ENCODE assay signal across 21 mouse cellular contexts in genomic region chr11:83383532-83383887, GRCm38 (mm10). TPM values are rescaled to one million over a fixed set of nuclear protein-coding genes. Genes with fewer than 3 reads are reported as not detected.
"Had no signal": no experiment of that assay in that cellular context is flagged by ENCODE, and none has a peak within 500 bp of the region (broad histone marks: within the 10 kb centered on the region; RNA-seq: fewer than 3 reads in every experiment).

No protein-coding gene starts in this region.

- H3K27me3 ChIP-seq: limb, embryonic 15.5 days; liver, embryonic 12.5 days; midbrain, embryonic 15.5 days had no signal

- H3K9ac ChIP-seq: limb, embryonic 15.5 days; liver, embryonic 12.5 days; lung, embryonic 14.5 days; midbrain, embryonic 15.5 days had no signal

- H3K4me2 ChIP-seq: limb, embryonic 15.5 days; liver, embryonic 12.5 days; lung, embryonic 14.5 days; midbrain, embryonic 15.5 days had no signal

- H3K4me1 ChIP-seq: limb, embryonic 15.5 days had no signal

- H3K27ac ChIP-seq: limb, embryonic 15.5 days; liver, embryonic 12.5 days; midbrain, embryonic 10.5 days; midbrain, embryonic 15.5 days; stomach, postnatal 0 days had no signal

- H3K4me3 ChIP-seq: left cerebral cortex, adult 2 months; limb, embryonic 15.5 days; liver, embryonic 12.5 days; midbrain, embryonic 10.5 days; midbrain, embryonic 15.5 days had no signal

- H3K36me3 ChIP-seq: midbrain, embryonic 15.5 days had no signal

- H3K9me3 ChIP-seq: limb, embryonic 15.5 days; liver, embryonic 12.5 days; midbrain, embryonic 10.5 days; midbrain, embryonic 15.5 days had no signal

- DNase-seq: kidney, adult 18-20 months; kidney, postnatal 10 days; kidney, postnatal 4 days; lung, embryonic 14.5 days; lung, postnatal 10 days; lung, postnatal 4 days; right cerebral cortex, adult 18-20 months; right cerebral cortex, postnatal 25 days; thymus, postnatal 4 days had no signal

- ATAC-seq: liver, embryonic 12.5 days; midbrain, embryonic 15.5 days had no signal

RNA-seq across cellular contexts. Expression of gene Rasl10b, which starts 25.4 kb away (rescaled TPM):
- total RNA-seq: megakaryocyte, adult 5-6 weeks had no signal

RNA-seq across cellular contexts. Expression of gene Gas2l2, which starts 45.7 kb away (rescaled TPM):
- total RNA-seq: left cerebral cortex, adult 2 months; megakaryocyte, adult 5-6 weeks had no signal
- polyA plus RNA-seq: kidney, embryonic 14.5 days; limb, embryonic 11.5 days; liver, embryonic 12.5 days; liver, embryonic 16.5 days; lung, embryonic 14.5 days; midbrain, embryonic 10.5 days had no signal

RNA-seq across cellular contexts. Expression of gene 1700020L24Rik, which starts 54.0 kb away (rescaled TPM):
- total RNA-seq: layer of hippocampus, postnatal 25 days; left cerebral cortex, adult 2 months; left cerebral cortex, postnatal 14 days had no signal
- polyA plus RNA-seq: kidney, embryonic 14.5 days had no signal
